Mouse (Mus musculus): Measurements from ENCODE around the gene Sergef.

The Sergef gene

DNA sequence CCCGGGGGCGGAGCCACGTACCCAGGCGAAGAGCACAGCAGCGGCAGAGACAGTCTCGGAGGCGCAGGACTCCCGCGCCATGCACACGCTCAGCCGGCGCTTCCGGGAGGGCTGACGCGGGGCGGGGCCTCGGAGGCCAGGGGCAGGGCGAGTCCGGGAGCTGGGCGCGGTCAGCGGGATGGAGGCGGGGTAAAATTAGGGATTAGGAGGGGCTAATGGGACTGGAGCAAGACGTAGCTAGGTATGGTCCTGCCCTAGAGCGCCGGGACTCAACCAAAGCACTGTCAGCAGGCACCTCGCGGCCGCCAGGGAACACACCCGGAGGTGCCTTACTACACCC, at the start of gene Sergef:
TSS of gene Sergef (minus strand) at position 116 of the 340 bp plus-strand sequence.
- no peak; the same call in 1 of the 2 replicates for TF ChIP-seq GATA4 (IDR thresholded peaks at IDR 0.05; ENCODE audit: insufficient replicate concordance, low read length)

DNA sequence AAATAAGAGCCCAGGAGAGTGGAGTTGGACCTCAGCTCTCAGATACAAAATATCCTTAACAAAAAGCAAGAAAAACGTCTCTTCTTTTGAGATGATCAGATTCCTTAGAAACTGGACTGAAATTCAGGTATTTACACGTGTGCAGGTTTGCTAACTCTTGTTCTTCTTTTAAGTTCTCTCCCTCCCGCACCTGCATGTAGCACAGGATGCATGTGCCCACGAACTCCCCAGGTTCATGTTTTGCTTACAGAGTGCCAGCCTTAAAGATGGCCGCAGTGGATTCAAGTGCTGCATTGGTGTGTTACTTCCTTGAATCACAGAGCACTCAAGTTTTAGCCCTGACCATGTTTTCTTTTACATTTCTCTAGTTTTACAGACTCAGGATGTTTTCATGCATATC, 47.2 kb upstream of the Sergef start:
- no peak for TF ChIP-seq GATA4 (IDR thresholded peaks at IDR 0.05; ENCODE audit: insufficient replicate concordance, low read length)

- no peak for TF ChIP-seq GATA4 (IDR thresholded peaks at IDR 0.05; ENCODE audit: insufficient replicate concordance, low read length)
Observed at GRCm38 (mm10) chr7:46680732-46681131, 41.1 kb upstream of the Sergef start.

DNA sequence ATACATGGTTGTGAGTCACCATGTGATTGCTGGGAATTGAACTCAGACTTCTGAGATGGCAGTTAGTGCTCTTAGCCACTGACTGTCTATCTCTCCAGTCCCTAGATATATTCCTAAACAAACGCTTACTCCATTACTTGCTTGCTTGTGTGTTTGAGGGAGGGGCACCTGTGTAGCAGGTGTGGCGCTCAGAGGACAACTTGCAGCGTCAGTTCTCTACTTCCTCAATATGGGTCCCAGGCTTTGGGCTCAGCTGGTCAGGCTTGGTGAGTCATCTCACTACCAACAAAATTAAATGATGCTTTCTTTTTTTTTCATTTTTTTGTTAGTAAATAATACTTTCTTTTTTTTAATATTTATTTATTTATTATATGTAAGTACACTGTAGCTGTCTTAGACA, 38.8 kb upstream of the Sergef start:
- TF ChIP-seq GATA4 (IDR thresholded peaks at IDR 0.05; ENCODE audit: insufficient replicate concordance, low read length) = no peak

GRCm38 (mm10) chr7:46676808-46677360, 37.3 kb upstream of the Sergef start:
- TF ChIP-seq GATA4 (IDR thresholded peaks at IDR 0.05; ENCODE audit: insufficient replicate concordance, low read length) = no peak

DNA sequence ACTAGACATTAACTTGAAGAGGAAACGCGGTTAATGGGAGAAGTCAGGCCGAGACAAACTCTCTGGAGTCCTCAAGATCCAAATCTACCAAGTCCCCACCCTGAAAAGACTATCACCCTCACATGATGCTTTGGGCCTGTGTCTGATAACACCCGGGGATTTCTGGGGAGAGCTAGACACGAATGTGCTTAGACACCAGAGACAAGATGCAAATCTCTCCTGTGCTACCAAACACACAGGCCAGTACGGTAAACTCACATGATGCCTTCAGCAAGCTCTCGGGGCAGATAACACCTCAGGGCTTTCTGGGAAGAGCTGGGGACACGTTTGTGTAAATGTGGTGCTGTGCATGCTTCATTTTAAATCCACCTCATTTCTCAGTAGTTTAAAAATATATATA, 36.3 kb upstream of the Sergef start:
- TF ChIP-seq GATA4 (IDR thresholded peaks at IDR 0.05; ENCODE audit: insufficient replicate concordance, low read length) = no peak

- TF ChIP-seq GATA4 (IDR thresholded peaks at IDR 0.05; ENCODE audit: insufficient replicate concordance, low read length) = no peak
Observed at GRCm38 (mm10) chr7:46675061-46675460, 35.5 kb upstream of the Sergef start.

DNA sequence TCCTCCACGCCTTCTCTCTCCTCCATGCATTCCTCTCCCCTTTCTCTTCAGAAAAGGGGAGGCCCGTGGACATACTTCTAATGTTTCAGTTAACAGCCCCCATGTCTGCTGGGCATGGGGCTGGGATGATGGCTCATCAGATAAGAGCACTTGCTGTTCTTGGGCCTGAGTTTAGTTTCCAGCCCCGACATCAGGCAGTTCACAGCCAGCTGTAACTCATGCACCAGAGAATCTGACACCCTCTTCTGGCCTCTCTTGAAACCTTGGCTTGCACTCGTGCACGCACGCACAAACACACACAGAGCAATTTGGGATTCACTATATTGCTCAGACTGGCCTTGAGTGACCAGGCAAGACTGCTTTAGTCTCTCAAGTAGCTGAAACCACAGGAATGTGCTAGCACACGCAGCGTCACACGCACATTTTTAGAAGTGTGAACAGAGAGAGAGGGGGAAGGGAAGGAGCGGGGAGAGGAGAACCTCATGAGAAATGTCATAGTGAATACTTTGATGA, 32.6 kb upstream of the Sergef start, which contains the start of gene Tph1:
TSS of gene Tph1 (minus strand) at position 378 of the 513 bp plus-strand sequence.
- no peak for TF ChIP-seq GATA4 (IDR thresholded peaks at IDR 0.05; ENCODE audit: insufficient replicate concordance, low read length)

- no peak for TF ChIP-seq GATA4 (IDR thresholded peaks at IDR 0.05; ENCODE audit: insufficient replicate concordance, low read length)
Observed at GRCm38 (mm10) chr7:46667256-46667655, 27.6 kb upstream of the Sergef start.

DNA sequence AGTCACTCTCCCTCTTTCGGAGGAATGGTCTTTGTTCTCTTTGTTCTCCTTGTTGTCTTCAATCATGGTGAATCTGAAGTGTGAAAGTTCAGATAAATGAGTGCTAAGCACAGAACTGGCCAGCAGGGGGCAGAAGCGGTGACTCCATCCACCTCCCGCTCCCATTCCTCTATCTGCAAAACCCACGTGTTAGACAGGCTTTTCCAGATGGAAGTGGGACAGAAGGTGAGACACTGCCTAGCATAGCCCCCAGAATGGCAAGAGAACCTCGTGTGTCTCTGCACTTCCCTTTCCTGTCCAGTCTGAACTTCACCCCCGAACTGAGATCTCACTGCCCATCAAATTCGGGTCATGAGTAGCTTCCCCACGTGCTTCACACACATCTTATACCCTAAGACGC, 25.6 kb upstream of the Sergef start:
- TF ChIP-seq GATA4 (IDR thresholded peaks at IDR 0.05; ENCODE audit: insufficient replicate concordance, low read length) = no peak

GRCm38 (mm10) chr7:46661591-46662090, 22.0 kb upstream of the Sergef start:
- no peak for TF ChIP-seq GATA4 (IDR thresholded peaks at IDR 0.05; ENCODE audit: insufficient replicate concordance, low read length)

DNA sequence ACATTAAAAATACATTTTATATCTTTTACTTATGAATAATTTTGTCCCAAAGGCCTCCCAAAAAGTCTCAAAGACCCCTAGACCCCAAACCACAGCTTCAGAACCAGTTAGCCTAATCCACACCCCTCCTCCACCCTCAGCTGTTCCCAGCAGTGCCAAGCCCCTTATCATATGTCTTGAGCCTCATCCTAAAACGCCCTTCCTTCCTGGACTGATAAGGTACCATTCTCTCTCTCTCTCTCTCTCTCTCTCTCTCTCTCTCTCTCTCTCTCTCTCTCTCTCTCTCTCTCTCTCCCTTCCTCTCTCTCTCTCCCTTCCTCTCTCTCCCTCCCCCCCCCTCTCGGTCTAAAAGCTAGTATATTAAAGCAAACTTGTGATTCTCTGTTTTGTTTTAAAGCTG, 12.7 kb upstream of the Sergef start:
- no peak for TF ChIP-seq GATA4 (IDR thresholded peaks at IDR 0.05; ENCODE audit: insufficient replicate concordance, low read length)

DNA sequence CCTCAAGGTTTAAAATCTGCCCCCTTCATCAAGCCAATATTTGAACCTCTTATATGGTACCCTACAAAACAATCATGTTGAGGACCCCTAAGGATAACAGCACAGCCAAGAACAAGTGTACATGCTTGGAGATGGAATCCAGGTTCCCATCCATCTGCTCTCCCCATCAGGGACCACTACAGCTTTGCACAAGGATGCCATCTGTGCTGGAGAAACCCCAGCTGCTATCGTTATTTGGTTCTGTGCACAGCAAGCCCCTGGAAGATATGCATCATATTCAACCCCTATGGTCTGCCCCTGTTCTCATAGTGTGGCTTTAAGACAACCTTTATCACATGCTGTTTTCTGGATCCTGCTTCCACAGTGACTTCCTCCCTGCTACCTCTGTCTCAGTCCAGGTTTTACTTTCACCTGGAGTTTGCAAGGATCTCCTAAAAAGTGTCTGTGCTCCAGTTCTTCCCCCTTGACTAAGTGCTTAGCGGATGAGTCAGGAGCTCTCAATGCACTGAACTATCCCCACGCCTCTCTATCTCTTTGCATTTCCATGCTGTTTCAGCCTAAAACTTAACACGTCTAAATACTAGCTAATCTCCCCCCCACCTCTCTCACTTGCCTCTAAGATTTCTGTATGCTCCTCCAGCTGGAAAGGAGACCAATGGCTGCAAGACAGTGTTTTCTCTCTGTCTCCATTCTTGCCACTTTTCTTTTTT, 9.0 kb upstream of the Sergef start:
- no peak for TF ChIP-seq GATA4 (IDR thresholded peaks at IDR 0.05; ENCODE audit: insufficient replicate concordance, low read length)

- TF ChIP-seq GATA4 (IDR thresholded peaks at IDR 0.05; ENCODE audit: insufficient replicate concordance, low read length) = no peak
Observed at GRCm38 (mm10) chr7:46643172-46643571, 3.6 kb upstream of the Sergef start.

DNA sequence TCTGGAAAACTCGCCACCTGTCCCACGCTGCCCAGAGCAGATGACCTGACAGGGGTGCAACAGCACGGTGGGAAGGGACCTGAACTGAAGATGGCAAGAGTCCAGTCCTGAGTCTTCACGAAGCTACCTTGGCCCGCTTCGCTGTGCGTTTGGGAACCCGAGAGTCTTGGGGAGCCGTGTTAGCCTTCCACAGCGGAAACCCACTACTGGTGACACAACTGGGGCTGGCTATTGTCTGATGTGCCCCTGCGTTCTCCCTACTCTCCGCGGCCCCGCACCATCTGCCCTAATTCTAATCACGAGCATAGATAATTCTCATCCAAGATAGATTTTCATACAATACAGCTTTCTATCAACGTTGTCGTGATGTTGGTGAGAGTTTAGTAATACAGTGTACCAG, 455 bp upstream of the Sergef start:
- TF ChIP-seq GATA4 (IDR thresholded peaks at IDR 0.05; ENCODE audit: insufficient replicate concordance, low read length) = no peak

DNA sequence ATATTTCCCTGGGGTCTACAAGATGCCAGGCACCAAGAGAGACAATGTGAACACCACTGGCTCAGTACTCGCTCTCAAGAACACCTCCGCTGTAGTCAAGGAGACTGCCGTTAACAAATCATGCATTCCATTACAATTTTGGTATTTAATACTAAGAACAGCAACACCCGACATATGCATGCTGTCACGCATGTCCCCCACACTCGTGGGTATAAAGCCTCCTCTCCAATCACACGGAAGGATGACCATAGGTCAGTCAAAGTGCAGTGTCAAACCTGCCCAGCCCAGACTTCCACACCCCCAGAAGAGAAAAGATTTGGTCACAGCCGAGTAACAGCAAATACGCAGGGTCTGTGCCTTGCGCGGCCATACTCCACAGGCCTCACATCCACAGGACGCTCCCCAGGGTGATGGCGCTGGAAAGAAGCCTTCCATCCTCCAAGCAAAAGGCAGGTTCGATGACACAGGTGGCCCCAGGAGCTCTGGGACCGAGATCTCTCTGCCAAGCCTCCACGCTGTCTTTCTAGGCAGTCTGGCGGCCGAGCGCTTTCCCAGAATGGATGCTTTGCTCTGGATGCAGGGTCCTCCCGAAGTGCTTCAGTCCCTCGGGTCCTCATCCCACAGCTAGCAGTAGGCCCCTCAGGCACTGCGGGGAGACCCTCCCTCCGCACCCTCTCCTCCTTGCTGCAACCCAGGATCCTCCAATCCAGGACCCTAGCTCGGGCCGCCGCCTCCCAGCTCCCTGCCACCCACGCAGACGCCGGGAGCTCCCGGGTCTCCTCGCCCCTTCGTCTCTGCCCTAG, 517 bp downstream of the Sergef start:
- no peak for TF ChIP-seq GATA4 (IDR thresholded peaks at IDR 0.05; ENCODE audit: insufficient replicate concordance, low read length)
